Mouse (Mus musculus) adrenal gland, postnatal 25 days (tissue): ENCODE results near the gene Arid1b. TPM values are rescaled to one million over a fixed set of nuclear protein-coding genes. Genes with fewer than 3 reads are reported as not detected.

Source experiments
- DNase-seq: peaks from one replicate; pipeline ENCODE4 v3.0.0; 2021; ENCODE audit warnings: mixed read lengths
- total RNA-seq: library from RNA; stranded (reverse); gene quantifications from 2 replicates; pipeline ENCODE4 v1.2.3, GENCODE M21; 2021

Arid1b gene
- total RNA-seq, 1 experiment from 2014 or later: 85.8 TPM

DNA sequence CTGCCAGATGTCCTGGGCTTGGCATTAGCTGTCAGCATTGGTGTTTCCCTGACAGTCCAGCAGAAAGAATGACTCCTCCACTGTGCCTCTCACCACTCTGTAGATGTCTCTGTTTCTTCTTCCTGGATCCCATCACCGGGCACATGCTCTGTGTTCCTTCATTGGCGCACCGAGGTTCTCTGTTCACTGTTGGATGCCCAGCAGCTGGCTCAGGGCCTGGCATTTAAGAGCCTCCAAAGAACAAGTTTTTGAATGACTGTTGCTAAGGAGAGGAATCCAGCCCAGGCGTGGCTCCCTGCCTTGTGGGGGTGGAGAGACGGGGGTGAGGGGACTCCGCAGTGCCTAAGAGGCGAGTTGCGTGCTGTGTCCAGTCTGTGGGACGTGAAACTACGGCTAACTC lies 290.7 kb downstream of the Arid1b start:
- no peak for DNase-seq

DNA sequence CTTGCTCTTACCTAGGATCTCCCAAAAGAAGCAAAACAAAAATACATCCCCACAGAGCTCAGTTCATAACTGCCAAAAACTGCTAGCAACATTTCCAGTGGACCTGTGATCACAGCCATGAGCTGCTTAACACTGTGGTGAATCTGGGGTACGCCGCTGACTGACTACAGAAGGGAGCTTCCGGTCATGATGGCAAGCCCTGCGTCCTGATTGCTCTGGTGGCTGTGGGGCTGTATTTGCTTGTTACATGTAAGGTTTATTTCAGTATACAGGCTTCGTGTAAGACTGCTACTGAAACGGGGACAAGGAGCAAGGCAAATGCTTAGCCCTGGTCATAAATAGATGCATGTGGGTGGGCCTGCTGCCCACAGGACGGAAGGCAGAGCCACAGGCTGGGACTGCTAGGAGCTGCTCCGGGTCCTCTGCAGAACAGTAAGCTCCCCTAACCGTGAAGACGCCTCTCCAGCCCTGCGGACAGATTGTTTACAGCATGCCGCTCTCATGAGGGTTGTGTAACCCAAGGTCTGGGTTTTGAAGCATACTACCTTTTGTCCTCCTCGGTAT lies 291.8 kb downstream of the Arid1b start:
- DNase-seq: no peak

DNA sequence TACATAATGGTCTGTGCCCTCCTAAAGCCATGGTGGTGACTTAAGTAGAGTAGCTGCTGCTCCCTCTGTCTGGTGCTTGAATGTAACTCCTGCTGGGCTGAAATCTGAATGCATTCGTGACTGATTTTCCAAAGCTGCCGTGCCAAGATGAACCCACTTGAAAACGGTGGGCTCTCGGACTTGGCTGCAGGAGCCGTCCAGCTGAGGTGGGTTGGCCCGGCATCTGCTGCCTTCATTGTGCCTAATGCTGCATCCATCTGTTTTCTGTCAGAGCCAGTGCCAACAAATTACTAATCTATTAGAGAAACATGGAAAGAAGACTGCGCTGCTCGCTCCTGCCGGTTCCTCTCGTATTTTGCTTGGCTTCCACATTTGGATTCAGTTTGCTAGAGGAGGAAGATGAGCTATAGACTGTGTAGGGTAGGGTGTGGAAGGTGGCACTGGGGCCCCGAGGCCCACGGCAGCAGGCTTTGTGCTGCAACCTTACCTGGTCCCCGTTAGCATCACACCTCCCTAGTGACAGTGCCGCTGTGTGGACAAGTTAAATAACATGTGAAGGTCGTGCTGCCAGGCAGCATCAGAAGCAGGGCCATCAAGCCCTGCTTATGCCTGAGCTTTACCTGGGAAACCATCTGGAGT lies 292.6 kb downstream of the Arid1b start:
- no peak for DNase-seq

DNA sequence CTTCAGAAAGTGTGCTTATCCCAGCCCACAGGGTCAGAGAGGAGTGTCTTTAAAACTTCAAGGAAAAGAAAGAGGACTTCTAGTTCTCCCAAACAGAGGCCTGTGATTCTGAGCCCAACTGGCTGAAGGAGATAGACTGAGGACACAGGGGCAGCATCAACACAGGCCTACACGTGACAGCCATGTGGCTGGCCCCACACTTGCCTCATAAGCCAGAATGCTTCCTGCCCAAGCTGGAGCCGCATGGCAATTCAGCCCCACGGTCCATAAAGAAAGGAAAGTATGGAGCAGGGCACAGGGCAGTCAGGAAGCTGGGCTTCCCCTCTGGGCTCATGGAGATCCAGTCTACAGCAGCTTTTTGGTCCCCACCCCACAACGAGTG lies 293.1 kb downstream of the Arid1b start:
- DNase-seq: no peak

DNA sequence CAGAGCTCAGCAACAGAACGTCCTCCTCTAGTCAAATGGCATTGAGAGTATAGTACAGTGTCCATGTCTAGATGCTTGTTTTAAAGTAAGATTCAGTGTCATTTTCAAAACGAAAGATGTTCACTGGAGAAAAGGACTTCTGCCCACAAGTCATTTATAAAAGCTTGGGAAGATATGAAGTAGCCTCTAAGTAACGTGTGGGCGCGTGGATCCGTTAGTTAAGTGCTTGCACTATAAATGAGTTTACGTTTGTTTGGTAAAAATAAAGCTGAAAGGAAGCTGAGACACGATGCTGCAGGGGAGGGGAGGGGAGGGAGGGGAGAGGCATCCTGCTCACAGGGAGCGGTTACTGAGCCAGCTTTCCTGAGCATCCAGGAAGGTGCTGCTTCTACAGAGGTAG lies 293.5 kb downstream of the Arid1b start:
- no peak for DNase-seq

DNA sequence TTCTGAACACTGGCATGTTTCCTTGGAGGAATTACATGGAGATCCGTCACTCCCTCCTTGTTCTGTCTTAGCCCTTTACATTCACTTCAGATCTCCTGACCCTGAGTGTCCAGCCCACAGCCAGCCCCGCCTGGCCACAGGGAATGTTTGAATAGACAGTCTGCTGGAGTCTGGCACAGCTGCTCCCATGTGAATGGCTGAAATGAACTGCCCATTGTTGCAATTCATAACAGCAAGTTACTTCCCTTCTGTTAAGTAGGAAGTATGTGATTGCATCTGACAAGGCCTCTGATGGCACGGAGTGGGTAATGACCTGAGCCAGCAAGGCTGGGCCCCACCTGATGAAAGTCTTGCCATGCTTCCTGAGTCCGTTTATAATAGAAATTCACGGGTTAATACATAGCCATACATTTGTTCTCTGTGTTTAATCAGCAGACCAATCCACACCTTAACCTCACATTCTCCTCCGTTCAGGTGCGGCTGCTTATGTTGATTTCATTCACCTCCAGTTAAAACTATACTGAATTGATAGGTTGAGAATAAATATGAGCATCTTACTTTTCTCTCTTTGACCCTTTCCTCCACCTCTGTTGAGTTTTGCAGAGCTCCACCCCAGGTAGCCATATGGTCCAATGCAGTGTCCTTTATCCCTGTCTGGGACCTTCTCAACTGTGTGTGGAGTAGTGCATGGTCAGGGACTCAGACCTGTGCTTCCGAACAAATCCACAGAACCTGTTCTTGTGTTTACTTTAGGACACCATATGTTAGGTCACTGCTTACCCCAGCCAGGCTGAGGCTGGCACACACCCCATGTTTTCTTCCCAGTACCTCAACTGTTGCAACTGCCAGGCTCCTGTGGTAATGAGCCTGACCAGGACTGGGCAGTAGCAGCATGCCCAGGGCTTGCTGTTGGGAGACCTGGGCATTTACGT lies 299.8 kb downstream of the Arid1b start:
- no peak for DNase-seq

DNA sequence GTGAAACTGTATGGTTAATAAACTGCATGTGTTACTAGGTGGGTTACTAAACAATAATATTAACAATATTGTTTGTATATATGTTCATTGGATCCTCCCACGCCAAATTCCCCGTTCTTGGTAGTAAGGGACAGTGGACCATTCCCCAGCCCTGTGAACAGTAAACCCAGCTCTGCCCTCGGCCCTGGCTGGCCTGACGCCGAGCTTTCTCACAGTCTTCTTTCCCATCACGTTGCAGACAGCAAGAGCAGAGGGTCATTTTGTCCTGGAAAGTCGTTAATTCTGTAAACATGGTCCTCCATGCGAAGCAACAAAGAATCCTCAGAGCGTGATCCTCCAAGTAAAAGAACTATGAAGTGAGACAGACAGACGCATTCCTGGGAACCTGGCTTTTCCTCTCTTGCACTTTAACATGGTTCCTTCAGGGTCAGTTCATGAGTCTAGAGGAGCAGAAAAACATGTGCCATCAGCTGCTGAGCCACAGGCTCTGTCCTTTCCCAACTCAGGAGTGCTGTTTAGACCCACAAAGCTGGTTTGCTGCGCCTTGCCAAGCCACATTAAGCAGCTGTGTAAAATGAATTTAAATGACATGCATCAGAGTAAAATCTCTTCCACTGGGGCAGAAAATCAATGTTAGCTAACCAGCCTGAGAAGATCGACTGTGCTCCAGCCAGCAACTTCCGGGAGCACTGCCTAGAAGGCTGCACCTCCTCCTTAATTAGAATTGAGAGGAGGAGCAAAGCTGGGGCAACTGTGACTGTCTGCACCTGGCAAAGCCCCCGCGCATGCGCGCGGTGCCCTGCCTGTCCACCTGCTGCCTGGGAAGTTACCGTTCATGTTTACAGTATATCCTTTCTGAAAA lies 301.2 kb downstream of the Arid1b start:
- DNase-seq: peak; percentile 27

DNA sequence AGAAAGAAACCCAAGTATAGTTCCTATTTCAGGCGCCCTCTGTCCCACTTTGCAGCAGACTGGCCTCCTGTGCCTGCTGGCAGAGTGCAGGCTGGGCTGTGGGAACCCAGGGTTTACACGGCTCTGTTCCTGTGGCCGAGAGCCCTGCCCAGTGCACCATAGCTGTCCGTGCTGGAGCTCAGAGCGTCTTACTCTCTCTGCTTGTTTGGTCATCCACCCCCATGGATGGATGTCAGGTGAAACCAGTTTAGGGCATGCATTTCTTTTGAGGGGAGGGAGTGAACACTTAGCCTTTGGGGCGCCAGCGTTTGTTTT lies 301.8 kb downstream of the Arid1b start:
- DNase-seq: no peak

DNA sequence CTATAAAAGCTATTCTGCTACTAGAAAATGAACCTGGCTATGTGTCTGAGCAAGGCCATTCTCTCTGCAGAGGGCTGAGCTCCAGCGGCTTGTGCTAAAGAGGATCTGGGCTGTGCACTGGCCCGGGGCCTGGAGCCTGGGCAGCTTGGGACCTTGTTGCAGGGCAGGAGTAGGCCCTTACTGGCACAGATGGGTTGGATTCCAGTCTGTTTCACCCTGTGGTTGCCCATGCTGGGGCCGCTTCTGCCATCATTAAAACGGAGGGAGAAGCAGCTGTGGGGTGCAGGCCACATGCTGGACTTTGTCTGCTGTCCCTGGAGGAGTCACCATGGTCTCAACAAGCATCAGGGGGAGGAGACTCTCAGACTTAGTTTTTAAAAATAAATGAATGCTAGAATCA lies 303.4 kb downstream of the Arid1b start:
- DNase-seq: peak; percentile 15

DNA sequence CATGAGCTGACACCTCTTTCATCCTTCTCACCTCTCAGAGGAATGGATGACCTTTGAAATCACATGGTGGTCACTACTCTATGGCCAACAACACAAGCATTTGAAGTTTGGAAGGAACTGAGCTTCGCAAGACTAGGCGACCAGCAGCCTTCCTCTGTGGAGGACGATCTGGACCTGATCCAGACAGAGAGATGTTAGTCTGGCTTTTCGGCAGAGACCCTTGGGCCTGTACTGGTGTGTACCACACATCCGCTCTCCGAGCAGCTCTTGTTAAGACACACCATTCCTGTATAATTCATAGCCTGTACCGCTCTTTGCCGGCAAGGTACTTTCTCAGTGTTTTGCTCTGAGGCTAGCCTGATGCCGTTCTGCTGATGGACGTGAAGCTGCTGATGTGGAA lies 303.9 kb downstream of the Arid1b start:
- DNase-seq: no peak

DNA sequence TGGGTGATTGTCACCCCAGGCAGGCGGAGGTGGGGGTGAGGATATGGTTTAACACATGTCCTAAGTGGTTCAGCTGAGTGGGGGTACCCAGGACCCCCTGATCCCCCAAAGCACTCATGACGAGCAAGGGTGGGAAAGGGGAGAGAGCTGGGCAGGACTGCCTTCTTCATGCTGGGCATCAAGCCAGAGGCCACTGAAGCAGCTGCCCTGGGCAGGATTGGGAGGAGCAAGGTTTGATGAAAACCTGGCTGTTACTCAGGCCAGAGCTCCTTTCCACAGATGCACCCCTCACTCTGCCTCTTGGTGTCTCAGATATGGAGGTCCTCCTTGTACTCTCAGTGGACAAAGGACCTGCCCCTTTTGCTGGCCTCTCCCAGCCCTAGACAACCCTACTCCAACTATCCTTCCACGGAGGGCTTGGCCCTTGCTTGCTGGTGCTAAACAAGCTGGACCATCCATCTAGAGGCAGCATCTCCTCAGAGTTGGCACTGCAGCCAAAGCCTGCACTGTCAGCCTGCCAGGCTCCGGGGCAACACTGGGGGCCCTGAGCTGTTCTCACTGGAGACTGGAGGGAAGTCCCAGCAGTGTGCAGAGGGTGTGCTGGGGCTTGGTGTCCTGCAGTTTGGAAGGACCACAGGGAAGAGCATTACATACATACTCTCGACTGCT lies 304.9 kb downstream of the Arid1b start:
- no peak for DNase-seq

DNA sequence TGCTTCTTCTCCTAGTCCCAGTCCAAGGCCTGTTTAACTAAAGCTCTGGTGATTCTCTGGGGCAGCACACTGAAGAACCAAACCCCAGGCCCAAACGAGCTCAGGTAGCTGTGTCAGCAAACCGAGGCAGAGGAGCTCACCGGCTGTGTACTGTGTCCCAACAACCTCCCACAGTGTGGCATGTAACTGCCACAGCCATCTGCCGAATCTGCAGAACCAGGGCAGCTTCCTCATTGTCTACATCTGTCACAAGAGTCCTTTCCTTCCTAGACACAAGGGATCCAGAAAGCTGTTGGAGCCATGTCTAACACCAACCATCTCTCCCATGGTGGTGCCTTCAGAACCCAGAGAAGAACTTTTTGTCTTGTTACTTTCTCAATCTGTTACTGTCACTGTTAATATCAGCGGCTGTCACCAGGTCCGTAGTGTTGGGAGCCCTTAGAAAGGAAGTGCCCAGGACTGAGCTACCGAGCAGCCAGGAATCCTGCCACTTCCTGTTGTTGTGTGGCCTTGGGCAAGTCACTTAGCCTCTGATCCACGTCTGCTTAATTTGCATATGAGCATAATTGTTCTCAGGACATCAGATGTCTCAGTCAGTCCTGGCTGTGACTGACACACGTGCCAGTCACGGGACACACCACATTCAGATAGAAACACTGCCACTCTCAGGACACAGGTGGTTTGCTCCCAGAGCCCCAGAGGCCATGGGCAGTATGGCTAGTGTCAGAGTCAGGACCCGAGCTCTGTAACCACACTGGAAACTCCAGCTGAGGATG lies 309.0 kb downstream of the Arid1b start:
- DNase-seq: no peak

DNA sequence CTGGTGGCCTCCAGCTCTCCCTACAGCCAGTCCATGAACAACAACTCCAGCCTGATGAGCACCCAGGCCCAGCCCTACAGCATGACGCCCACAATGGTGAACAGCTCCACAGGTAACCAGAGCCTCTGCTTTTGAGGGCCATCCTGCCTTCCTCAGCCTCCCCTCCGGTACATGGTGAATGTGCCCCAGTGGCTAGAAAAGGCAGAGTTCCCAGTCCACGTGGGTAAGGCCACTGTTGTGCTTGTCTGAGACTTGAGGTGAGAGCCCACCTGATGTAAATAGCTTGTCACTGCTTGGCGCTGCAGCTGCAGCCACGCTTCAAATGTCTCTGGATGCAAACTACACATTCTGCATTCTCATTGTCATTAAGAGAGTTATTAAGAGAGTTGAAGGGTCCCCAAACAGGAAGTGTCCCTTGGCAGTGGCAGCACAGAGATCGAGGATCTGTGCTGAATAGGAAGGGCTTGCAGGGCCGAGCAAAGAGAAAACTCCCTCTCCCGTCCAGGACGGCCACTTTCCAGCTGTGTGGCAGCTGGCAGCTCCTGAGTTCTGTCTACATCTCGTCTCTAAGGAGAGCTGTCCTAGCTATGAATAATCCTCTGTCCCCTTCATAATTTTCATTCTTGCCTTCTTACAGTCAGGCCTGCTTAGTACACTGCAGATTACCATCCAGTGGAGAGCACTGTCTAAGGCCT lies 311.8 kb downstream of the Arid1b start:
- no peak for DNase-seq

DNA sequence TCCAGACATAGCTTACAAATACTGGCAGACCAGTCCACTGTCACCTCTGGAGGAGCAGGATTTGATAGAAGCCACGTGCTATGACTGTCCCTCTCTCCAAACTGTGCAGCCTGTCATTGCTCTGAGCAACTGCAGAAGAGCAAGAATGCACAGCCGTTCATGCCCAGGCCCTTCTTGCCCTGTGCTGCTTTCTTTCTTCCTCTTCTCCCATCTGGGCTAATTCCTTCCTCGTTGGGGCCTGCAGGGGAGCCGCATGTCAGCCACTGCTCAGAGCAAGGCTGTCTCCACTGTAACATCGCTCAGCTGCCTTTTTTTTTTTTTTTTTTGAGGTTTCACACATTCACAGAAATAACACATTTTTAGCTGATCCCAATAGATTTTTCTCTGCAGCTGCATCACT lies 315.8 kb downstream of the Arid1b start:
- DNase-seq: no peak

DNA sequence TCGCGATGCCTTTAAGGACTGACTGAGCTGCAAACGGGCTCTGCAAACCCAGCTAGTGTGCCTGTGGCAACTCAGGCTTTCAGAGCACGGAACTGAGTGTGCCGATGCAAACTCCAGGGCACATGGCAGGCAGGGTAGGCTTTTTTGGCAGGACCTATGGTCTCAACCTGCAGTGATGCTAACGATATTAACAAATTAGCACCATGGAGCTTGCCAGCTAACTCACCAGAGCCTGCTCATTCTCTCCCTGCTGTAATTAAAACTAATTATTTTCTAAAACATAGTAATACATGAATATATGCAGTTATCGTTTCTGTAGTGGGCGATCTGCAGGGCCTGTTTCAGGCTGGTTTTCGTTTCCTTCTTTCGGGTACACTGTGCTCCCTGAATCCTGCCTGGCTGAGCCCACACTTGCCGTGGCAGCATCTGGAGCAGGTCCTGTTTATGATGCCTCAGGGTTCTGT lies 316.3 kb downstream of the Arid1b start:
- no peak for DNase-seq

DNA sequence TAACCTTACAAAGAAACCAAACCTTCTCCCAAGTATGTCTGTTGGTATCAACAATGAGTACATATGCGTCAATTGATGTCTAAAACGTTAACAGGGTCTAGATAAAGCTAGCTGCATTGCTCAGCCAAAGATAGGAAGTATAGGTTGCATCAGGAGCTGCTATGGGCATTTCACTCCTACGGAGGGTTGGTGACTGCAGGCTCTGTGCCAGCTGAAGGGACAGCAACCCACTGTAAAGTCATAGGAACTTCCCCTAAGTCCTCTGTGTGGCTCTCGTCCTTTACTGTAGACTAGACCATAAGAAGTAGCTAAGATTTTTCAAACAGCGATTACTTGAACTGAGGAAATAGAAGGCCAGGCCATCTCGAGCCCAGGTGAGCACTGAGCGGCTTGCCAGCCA lies 316.9 kb downstream of the Arid1b start:
- DNase-seq: no peak

DNA sequence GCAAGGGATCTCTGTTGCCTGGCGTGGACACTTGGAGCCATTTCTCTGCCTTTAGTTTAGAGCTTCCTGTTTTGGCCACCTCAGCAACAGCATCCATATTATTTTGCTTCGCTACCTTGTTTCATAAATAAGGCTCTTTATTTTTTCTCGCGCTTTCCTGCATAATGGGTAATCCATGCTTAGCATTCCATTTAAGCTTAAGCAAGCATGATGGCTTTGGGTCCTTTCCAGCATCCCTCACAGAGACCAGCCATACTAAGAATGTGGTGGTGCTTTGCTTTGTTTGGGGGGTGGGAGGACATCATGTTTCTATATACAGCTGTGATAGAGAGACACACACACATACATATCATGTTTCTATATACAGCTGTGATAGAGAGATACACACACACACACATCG lies 318.2 kb downstream of the Arid1b start:
- no peak for DNase-seq

DNA sequence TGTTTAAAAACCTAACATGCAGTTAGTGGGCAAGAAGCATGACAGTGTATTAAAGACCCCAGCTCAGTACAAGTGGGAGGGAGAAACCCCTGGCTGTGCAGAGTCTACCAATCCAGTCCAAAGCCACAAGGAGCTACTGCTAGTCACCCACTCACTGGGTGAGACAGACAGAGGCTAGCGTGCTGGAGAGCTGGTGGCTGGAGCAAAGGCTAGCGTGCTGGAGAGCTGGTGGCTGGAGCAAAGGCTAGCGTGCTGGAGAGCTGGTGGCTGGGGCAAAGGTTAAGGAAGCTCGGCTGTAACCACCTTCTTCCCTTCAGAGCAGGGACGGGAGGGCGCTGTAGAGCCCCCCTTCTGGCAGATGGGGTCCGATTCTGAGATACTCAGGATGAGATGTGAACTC lies 320.6 kb downstream of the Arid1b start:
- DNase-seq: no peak

DNA sequence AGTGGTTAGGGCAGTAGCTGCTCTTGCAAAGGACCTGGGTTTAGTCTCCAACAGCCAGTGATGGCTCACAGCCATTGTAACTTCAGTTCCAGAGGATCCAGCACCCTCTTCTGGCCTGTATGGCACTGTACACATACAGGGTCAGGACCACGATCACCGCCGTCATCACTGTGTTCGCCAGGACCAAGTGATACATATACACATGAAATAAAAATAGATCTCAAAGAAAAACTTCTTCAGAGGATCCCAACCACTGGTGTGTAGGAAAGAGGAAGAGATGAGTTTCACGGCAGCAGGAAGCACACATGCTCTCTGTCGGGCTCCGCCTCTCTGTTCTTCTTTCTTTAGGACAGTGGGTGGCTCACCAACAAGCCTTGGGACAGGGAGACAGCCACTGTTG lies 322.4 kb downstream of the Arid1b start:
- no peak for DNase-seq

DNA sequence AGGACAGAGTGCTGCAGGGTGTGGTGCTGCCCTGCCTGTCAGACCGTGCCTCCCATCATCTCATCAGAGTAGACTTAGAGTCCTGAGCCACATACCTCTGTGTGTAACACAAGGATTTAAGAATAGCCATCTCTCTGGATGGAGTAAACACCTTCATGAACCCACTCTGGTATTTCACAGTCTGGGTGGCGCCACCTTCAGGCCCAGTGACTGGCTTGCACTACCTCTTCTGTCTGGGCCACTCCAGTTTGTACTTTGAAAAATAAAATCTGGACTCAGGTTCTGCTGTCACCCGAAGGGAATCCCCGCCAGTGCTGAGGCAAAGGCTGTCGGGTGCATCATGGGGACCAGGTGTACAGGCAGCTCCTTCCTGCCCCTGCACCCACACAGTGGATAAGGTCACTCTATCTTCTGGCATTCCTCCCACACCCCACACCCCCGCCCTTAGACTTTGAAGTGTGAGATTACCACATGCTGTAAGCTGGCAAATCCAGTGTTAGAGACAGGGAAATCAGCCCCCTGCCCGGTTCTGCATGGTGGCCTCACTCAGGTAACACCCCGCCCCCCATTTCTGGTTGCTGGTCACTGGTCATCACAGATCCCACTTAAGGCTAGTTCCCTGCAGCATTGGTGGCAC lies 327.6 kb downstream of the Arid1b start:
- DNase-seq: no peak
